Mouse (Mus musculus): ENCODE results near the gene Pdzd2.

The Pdzd2 gene

DNA sequence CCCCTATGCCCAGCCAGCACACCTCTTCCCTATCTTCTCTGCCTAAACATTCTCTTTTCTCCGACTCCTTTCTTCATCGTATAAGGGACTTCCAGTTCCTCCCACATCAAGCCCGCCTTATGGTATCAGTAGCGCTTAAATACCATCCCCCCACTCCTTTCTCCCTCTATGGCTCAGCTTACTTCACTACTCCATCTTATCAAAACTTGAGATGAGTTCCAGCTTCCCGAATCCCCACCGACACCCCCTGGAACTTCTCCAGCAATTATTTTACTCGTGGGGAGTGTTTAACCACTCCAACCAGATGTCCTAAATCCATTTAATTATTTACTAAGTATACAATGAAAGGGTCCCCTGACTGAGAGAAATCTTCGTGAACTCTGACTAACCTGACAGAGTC, 179.2 kb downstream of the Pdzd2 start:
- TF ChIP-seq GATA4 (IDR thresholded peaks at IDR 0.05; ENCODE audit: insufficient replicate concordance, low read length) = no peak

DNA sequence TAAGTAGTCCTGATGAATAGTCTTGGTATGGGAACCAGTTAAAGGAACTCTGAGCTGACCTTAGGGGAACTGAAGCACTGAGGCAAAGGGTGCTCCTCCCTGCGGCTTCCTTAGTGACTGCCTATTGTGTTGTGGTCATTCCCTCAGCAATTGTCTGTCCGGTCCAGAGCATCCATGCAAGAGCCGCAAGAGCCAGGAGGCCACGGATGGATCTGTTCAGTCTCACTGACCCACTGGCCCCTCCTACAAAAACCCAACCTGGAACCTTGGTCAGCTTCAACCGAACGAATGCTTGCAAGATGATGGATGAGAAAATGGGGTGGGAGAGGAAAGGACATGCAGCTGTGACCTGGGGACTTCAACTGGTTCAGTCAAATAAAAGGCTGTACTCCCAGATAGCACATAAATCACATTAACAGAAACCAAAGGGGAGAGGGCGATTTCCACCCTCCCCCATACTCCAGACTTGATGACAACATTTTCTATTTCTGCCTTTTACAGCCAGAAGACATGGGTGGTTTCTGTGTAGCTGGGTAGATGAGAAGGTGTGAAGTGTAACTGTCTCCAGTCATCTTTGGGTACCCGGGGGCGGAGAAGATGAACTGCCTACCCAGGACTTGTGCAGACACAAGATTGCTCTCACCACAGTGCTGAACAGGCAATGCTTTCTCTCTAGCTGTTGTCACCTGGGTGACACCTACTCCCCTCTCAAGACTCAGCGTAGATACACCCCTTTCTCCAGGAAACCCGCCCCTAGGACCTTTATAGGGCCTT, 181.9 kb downstream of the Pdzd2 start:
- TF ChIP-seq GATA4 (IDR thresholded peaks at IDR 0.05; ENCODE audit: insufficient replicate concordance, low read length) = no peak

DNA sequence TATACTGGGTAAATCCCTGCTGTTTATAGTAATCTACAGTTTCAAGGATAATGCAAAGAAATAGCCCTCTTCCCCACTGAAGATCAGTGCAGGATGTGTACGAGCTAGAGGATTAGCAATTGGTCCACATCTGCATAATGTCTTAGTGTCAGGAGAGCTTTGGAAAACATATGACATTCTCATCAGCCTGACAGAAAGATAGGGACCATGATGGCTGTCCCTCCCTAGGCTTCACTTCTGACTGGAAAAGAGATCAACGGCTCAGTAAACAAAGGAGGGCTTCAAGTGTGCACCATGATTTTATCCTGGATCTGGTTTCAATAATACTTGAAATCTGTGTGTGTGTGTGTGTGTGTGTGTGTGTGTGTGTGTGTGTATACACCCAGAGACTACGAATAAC, 186.5 kb downstream of the Pdzd2 start:
- no peak for TF ChIP-seq GATA4 (IDR thresholded peaks at IDR 0.05; ENCODE audit: insufficient replicate concordance, low read length)

DNA sequence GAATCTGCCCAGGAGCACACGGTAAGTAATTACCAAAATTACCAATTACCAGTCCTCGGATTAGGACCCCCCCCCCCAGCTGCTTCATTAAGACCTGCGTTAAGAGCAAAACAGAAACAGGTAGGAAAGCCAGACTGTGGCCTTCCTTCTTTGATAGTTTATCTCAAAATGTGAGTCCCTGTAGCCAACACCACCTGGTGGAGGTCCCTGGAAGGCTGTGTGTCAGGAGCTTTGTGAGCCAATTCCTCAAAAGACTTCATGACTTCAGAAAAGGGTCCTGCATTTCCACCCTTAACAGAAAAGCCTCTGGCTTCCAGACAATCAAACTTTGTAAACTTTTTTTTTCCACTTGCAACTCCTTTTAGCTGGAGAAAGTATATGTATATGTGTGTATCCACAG, 188.8 kb downstream of the Pdzd2 start:
- no peak for TF ChIP-seq GATA4 (IDR thresholded peaks at IDR 0.05; ENCODE audit: insufficient replicate concordance, low read length)

DNA sequence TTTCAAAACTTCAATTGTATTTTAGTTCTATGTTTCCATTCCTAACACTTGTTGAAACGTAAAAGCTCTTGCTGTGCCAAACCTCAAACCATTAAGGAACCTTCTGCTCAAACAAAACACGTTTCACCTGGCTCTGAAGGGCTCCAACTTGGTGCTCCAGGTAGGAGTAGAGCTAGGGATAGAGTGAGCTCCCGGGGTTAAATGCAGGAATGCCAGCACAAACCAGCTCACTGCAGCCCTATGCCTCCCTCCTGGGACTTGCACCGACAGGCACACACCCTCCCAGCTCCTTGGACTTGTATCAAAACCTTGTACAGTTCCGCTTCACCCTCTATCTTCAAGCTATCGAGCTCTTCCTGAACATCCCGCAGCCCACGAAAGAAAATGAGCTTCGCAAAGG, 189.3 kb downstream of the Pdzd2 start:
- no peak for TF ChIP-seq GATA4 (IDR thresholded peaks at IDR 0.05; ENCODE audit: insufficient replicate concordance, low read length)

DNA sequence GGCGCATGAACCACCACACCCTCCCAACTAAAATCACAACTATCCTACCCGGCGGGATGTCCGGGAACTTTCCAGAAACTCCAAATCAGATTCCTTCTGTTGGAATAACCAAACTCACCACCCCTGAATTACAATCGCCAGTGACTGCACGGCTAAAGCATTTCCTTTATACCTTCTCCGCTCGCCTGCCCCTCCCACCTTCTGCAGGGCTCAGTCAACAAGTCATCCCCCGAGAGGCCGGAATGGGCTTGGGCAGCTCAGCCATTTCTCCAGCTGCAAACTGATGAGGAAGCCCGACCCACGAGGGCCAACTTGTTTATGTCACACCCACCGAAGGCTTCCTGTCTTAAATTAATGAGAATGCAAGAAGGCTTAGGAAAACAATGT, 189.8 kb downstream of the Pdzd2 start:
- no peak for TF ChIP-seq GATA4 (IDR thresholded peaks at IDR 0.05; ENCODE audit: insufficient replicate concordance, low read length)

DNA sequence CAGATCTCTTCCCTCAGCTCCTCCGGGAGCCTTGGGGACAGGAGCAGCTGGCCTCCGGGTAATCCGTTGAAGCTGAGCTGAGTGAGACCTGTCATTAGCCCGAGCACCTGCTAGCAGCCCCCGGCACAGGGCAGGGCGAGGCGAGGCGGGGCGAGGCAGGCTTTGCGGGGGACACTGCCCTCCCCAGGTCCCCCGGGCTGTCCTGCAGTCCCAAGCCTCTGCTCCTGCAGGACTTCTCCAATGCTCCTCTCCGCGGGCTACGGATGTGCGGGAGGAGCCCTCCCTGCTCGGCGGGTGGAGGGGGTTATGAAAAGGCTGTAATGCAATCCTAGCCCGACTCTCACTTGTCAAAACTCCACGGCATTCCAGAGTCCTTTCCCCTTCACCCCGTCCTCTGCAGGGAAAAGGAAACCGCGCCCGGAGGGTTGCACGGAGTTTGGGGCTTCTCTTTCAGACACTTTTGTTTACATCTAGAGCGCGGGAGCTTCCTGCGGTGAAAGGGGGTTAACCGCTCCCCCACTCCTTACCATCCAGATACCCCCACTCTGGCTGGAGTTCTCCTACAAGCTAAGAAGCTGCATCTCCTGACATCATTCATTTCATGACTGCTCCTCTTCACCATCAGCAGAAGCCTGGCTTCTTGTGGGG, 190.3 kb downstream of the Pdzd2 start:
- TF ChIP-seq GATA4 (IDR thresholded peaks at IDR 0.05; ENCODE audit: insufficient replicate concordance, low read length) = no peak

DNA sequence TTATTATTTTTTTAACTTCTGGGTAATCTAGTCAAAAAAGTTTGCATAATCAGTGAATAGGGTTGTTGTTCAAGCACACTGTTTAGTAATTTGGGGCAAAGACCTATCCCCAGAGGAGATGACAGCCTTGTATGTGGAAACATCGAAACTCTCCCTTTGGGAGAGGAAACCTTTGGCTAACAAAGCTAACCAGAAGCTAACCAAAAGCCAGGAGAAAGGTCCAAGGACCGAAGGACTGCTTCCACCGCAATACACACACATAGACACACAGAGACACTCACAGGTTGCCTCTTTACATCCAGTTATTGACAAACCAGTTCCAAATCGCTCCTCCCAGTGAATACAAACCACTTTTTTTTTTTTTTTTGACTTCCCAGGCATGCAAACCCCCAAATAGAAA, 191.0 kb downstream of the Pdzd2 start:
- no peak for TF ChIP-seq GATA4 (IDR thresholded peaks at IDR 0.05; ENCODE audit: insufficient replicate concordance, low read length)

DNA sequence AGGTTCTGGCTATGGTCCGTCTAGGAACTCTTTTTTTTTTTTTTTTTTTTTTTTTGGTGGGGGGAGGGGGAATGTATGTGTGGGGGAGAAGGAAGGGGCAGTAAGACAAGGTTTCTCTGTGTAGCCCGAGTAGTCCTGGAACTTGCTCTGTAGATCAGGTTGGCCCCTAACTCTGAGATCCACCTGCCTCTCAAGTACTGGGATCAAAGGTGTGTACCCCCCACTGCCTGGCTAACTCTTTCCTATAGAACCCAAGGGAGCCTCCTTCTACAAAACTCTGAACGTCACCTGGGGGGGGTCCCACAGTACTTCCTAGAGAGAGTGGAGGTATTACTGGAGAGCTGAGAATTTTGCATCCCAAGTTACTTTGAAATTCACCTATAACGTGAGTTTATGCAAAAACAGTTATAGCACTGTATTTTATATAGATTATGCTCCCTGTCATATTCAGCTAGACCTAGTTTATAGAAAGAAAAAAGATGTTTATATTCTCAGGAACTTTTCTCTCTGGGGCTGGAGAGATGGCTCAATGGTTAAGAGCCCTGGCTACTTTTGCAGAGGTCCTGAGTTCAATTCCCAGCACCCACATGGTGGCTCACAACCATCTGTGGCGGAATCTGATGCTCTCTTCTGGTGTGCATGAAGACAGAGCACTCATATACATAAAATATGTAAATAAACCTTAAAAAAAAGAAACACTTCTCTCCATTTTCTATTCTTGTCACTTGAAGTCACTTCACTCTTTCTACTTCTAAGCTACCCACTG, 191.9 kb downstream of the Pdzd2 start:
- TF ChIP-seq GATA4 (IDR thresholded peaks at IDR 0.05; ENCODE audit: insufficient replicate concordance, low read length) = no peak

DNA sequence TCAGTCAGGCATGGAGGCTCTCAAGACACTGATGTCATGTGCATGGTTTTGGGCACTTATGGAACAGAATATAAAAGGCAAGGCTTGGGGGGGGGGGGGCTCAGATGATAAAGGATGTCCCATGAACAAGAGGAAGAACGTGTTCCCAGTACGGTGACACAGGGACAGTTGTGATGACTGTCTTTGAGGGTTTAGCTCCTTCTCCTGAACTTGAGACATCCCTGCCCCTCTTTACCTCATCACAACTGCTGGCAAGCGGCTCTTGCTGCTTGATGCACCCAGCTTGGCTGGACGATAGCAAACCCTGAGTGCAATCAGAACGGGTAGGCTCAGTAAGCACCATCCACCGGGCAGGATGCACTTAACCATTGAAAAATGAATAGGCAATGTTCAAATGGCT, 192.9 kb downstream of the Pdzd2 start:
- TF ChIP-seq GATA4 (IDR thresholded peaks at IDR 0.05; ENCODE audit: insufficient replicate concordance, low read length) = no peak

DNA sequence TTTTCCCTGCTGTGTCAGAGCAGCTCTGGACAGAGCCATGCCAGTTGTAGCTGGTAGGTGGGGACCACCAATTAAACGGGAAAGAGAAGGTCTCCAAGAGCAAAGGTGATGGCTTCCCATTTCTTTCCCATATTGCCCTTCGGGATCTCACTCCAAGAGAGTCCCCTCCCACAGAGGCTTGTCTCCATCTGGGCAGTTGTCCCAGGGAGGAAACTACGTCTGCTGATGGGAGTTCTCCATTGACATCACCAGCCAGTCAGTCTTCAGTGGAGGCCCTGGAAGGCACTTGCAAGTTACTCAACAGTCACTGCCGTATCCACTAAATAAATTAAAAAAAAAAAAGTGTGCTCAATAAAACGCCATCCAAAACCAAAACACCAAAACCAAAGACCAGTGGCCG, 194.1 kb downstream of the Pdzd2 start:
- no peak for TF ChIP-seq GATA4 (IDR thresholded peaks at IDR 0.05; ENCODE audit: insufficient replicate concordance, low read length)

DNA sequence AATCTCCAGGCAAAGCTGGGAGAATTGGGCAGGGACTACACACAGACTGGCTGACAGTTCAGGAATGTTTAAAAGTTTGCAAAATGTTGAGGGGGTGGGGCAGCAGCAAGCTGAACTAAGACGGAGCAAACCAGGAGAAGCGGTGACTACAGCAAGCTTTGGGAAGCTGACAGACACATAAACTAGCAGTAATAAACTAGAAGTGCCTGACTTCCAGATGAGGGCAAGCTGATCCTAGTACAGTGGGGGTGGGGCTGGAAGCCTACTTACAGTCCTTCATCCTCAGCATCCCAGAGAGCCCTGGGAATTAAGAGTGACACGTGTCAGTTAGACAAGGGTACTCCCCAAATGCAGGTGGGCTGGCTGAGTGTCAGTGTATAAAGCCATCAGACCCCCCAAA, 194.5 kb downstream of the Pdzd2 start:
- no peak for TF ChIP-seq GATA4 (IDR thresholded peaks at IDR 0.05; ENCODE audit: insufficient replicate concordance, low read length)

DNA sequence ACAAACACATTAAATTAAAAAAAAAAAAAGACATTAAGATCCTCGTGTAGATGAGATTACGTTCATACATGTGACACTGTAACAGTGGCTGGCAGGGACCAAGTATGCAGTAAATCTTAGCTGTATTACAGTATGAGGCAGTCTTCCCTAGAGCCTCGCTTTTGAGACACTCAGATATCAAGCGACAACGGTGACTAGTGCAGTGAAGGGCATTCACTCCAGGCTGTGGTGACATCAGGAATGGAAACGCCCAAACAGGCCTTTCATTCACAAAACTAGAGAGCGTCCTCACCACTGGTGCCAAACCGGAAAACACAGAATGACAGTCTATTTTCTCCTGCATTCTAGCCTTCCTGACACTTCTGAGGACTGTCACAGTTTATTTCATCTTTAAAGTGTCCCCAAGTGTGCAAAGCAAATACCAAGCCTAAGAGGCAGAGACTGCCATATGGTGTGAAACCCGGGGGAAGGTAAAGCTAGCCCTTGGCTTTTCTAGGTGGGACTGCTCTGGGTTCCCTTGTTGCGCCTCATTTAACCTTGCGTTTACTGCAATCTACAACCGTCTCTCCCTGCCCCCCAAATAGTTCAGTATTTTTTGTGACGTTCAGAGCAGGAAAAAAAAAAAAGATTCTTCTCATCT, 195.9 kb downstream of the Pdzd2 start:
- no peak for TF ChIP-seq GATA4 (IDR thresholded peaks at IDR 0.05; ENCODE audit: insufficient replicate concordance, low read length)

DNA sequence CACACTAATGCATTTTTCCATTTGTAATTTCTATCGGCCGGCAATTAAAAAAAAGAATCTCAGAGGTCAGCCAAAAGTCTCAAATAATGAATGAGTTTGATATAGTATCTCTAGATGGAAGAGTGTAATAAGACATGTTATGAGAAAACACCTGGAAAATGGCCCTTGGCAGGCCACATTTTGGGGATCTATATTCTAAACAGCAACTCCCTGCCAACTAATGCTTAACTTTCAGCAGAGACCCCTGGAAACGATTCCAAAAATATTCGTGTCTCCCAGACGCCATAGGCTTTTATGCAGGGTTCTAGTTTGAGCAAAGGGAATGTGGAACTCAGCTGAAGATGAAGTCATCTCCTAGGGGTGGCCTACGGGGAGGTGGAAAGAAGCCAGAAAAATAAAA, 197.4 kb downstream of the Pdzd2 start:
- TF ChIP-seq GATA4 (IDR thresholded peaks at IDR 0.05; ENCODE audit: insufficient replicate concordance, low read length) = no peak

DNA sequence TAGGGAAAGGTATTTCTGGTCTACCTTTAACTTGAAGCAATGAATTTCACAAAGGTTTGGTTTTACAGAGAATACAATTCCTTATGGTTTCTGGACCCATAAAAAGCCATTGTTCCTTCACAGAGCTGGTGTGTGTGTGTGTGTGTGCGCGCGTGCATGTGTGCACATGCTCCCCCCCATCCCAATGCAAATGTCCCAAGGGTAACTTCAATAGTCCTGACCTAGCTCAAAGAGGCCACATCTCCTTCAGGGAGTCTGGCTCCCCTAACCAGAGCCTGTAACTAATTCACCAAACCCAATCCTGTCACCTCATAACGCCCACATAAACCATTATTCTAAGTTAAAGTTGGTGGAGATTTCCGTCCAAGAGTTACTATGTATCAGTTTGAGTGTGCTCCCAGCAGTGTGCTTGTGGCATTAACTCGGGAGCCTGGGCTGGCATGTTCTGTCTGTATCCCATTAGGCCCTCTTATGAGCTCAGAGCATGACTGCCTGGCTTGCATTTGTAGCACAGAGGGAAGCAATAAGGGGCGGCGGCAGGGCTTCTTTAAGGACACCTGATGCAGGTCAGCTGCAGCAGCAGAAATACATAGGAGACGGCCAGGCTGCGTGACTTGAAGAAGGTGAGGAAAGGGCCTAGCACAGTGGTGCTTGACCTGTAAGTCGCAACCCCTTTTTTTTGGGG, 200.0 kb downstream of the Pdzd2 start:
- TF ChIP-seq GATA4 (IDR thresholded peaks at IDR 0.05; ENCODE audit: insufficient replicate concordance, low read length) = no peak
